Mouse (Mus musculus) liver (tissue): ENCODE measurements around the gene Ppip5k2.
"Not testable (repeated sequence)": the region's sequence is repeated elsewhere in the genome, so short reads cannot be mapped to it uniquely, and the experiment has no call there.

Source experiments
- DNase-seq: peaks from one replicate; pipeline ENCODE4 v3.0.0-alpha.2; 2020; ENCODE audit warnings: mixed read lengths

The Ppip5k2 gene

DNA sequence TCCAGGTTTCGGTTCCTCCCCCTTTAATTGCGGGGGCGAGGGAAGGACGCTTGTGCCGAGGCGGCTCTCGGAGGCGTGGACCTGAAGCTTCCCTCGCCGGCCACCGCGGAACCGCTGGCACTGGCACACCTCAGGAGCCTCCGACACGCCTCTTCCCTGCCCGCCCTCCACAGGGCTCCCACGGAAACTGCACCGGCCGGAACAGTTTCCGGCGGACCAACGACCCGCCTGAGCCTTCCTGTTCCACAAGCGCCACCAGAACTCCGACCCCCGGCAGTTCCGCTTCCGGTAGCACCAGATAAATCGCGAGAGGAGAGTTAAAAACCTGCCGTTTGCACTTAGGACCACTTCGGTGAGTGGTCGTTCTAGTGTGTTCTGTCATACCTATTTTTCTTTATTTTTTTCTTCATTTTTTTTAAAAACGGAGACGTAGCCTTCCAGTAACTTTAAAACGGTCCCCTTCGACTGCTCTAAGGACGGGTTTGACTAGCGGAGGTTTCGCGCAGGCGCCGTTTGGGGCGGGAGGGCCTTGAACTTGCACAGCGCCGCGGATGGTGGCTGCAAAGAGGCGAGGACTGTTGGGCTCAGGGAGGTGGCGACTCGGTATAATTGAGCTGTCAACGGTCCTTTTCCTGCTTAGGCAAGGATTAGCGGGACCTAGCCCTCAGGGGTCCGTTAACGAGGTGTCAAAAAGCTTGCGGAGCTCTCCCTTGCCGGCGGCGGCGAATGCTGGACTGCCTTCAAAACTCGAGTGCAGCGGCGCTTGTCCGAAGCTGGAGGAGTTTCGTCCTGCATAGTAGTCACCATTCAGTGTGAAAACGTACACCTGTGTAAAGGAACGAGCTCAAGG is at the start of gene Ppip5k2, which contains the start of gene Gin1:
Gene Ppip5k2 (minus strand): TSS at position 508 of the 850 bp plus-strand sequence.
Gene Gin1 (plus strand): TSS at position 269 of the 850 bp plus-strand sequence.
- DNase-seq, result peak; percentile 96

DNA sequence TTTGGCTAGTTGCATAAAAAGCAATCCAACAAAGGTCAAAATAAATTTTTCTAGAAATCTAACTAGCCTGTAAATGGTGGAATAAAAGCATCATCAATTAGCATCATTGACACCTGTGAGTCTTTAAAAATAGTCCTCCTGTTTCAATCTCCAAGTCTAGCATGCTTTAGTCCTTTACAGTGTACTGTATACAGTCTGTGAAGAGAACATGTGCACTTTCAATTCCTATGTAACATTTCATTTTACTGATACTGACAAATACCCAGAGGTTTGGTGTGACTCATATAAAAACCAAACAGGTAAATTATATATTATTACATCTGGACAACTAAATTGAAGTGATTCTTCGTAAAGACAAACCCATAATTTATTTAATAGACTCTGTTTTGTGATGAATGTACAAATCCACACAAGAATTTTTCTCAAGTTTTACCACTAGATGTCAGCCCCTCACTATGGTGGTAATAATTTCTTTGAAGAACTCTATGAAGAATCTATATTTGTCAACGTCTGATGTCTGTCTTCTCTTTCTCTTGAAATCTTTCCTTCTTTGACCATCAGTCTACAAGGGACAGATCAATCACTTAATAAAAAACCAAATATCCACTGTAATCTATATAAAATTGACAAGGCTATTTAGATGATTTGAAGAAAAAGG is 39.2 kb upstream of the Ppip5k2 start:
- DNase-seq, result no peak

DNA sequence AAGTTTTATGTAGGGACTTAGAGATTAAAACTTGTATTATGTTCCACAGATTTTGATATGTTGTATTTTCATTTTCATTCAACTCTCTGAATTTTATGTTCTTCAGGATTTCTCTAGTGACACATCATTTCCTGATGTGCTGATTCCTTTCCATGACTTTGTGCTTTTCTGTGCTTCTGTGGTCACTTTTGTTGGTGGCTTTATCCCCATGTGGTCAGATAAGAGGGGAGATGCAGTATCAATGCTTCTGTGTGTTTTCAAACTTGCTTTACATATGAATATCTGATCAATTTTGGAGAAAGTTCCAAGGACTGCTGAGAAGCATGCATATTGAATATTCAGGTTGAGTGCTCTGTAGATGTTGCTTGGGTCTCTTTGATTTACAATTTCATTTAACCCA is 34.3 kb upstream of the Ppip5k2 start:
- DNase-seq, result no peak

DNA sequence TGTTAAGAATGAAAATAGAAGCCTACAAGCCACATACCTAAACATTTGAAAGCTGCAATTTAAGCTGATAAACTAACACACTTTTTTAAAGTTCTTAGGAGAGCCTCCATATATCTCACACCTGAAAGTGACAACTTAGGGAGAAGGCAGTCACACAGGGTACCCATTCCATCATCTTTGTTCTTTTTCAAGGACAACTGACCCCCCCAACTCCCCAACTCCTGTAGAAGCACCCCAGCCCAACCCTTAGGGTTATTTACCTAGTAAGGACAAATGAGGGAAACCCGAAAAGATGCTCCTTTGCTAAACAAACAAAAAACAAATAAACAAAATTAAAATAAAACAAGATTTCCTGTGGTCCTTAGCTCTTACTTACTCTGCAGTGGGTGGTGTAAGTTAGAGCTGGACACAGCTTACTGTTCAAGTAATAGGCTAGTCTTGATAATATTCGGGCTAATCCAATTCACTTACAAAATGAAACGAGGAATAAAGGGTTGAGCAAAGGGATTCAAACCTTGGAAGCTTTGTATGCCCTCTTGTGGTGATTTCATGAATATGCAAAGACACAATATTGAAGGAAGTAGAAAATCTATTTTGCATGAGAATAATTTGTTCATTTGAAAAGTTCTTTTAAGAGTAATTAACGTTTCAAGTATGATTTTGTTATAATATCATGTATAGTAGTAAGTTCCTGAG is 32.1 kb upstream of the Ppip5k2 start:
- no peak for DNase-seq

DNA sequence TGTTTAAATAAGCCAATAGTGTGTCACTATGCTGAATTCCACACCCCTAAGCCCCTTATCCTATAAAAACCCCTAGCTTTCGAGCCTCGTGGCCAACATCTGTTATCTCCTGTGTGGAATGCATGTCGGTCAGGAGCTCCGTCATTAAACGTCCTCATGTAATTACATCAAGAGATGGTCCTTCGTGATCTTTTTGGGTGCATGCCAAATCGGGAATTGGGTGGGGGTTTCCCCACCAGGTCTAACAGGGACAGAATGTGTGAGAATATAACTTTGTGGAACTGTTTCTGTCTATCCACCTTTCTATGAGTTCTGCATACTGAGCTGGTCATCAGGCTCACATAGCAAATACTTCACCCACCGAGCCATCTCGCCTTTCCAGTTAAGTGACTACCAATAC is 25.7 kb upstream of the Ppip5k2 start:
- DNase-seq, result no peak

DNA sequence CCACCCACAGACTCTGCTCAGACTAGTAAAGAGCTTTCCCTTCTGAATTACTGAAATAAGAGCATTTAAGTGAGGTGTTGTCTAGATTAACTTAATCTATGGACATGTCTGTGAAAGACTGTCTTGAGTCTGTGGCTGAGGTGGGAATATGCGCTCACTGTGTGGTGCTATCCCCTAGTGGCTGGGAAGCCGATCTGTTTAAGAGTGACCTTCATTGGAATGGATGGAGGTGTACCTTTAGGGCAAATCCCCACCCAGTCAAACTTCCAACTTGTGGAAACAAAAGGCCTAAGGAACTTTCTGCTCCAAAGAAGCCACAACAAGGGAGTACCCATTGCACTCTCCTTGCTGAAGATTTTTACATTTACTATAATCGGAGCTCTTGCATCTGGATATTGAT is 23.9 kb upstream of the Ppip5k2 start:
- no peak for DNase-seq

DNA sequence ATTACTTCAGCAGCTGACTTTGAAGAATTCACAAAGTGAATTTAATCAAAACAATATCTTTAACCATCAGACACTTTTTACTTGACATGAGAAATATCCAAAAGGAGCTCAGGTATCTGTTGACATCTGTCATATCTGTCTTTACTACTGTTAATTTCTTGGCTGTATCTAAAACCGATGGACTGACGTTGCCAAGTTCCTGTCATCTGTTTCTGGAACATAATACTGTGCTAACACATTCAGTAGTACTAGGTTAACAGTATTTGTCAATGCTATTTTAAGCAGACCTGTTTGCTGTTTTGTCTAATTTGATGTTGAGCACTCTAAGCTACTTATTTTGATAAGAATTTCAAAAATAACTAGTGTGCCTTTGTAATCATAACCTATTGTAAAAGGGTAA is 18.3 kb upstream of the Ppip5k2 start:
- DNase-seq, result no peak

DNA sequence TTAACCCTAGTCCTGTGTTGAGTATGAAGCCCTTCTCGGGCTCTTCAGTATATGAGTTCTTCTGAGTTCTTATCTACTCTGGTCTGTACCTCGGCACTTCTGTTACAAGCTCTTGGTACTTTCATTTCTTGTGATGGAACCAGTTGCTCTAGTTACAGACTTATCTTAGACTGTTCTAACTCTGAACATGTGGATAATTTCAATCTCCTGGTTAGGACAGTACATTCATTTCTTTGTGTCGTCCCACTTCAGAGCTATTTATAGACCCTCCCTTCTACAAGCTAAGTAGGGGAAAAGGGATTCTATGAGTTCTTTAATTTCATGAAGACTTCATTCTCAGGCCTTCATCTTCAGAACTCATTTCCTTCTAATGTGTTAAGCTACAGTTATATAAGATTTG is 17.5 kb upstream of the Ppip5k2 start:
- no peak for DNase-seq

DNA sequence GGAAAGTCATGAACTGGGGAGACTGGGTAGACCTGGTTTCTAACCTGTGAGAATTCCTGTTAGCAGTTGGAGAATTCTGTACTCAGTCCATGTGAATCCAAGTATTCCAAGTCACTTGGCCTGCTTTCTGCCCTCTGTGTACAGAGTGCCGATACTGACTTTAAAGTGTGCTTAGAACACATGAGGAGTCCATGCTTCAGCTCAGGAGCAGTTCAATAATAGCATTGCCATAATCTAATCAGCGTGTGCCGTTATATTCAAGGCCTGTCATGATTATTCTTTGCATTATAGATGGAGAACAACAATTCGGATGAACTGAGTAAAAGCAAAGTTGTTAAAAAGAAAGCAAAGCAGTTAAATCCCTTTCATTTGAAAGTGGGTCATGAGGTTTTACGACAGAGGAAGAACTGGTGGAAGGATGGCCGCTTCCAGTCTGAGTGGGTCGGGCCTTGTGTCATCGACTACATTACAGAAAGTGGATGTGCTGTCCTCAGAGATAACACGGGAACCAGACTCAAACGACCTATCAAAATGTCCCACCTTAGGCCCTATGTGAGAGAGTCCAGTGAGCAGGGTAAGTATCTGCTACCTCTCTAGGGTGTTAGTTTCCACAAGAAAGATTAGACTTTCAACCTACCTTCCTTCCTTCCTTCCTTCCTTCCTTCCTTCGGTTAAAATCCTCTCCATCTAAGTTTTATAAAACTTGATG is 15.6 kb upstream of the Ppip5k2 start:
- peak; percentile 36 for DNase-seq

DNA sequence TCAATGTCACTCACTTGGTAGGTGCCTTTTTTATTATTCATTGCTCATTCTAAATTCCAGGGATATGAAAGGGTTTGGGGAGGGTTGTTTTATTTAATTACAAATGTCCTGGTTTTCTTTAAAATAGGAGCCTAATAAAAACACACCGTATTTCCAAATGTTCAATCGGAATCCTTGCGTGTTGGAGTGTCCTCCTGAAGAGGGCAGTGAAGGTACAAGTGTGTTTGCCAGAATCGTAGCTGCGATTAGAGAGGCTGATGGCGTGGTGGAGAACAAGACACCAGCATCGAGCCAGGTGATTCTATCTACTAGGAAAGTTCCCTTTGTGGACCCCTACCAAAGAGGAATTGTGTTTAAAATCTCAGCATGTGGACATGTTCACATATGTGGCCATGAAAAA is 14.7 kb upstream of the Ppip5k2 start:
- DNase-seq, result no peak

DNA sequence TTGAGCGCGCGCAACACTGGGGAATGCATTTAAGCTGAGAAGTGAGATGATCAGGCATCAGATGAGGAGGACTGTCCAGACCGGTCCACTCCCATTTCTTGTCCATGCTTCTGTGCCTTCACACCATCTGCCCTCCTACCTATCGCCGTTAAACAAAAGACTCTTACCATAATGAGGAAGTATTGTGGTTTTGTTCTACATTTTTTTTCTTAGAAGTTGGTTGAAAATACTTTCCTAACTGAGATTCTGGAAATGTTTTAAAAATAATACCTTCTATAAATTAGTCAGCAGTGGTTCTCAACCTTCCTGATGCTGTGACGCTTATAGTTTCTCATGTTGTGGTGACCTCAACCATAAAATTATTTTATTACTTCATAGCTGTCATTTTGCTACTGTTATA is 11.5 kb upstream of the Ppip5k2 start:
- DNase-seq, result no peak

DNA sequence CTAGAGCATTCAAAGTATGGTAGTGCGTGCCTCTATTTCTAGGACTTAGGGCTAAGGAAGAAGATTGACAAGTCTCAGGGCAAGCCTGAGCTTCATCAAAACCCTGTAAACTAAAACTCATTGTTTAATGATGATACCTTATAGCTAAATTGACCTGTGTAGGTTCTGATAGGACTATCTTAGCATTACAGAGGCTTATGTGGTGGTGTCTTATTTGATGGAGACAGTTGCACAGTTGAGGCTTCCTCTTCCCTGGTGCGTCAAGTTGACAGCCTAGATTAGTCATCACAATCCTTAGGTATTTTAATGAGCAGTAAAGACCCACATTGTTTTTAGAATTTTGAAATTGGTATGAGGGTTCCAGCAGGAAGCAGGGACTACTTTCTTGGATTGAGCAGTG is 3.8 kb upstream of the Ppip5k2 start:
- DNase-seq, result no peak

DNA sequence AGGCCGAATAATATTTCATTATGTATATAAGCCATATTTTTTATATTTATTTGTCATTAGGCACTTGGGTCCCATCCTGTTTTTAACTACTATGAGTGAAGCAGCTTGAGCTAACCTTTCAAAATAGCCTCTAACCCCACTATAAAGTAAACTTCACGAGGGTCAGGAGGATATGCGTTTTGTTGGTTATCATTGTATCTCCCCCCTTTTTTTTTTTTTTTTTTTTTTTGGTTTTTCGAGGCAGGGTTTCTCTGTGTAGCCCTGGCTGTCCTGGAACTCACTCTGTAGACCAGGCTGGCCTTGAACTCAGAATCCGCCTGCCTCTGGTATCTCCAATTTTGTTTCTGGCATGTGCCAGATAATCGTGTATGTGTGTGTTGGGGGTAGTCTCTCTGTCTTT is 3.2 kb upstream of the Ppip5k2 start:
- DNase-seq, result no peak

DNA sequence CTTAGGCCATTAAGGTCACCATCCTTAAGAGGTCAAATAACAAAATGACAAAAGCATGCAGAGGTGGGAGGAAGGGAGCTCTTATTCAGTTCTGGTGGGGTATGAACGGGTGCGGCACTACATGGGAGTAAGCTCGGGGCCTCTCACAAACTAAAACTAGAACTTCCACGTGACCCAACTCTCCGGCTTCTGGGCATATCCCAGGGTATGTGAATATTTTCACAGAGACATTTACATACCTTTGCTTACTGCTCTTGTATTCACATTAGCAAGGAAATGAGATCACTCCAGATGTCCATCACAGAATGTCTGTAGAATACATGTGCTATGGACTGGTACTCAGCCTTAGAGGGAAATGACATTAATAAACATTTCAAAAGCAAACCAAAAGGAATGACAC is 1.5 kb upstream of the Ppip5k2 start:
- no peak for DNase-seq

DNA sequence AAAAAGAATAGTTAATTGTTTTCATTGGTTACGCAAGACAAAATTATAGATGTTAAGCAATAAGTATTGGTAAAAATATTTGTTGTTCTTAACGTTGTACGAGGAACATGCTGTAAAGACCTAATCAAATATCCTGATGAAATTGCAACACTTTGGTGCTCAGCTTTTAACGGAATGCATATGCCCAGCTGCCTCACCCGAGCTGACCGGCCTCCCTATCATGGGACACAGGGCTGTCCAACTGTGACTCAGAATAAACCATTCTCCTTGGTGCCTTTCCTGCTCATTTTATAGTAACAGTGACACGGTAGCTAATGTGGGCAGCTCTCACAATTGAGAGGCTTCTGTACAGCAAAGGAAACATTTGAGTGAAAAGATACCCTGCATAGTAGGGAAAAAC is 907 bp upstream of the Ppip5k2 start:
- peak; percentile 37 for DNase-seq

DNA sequence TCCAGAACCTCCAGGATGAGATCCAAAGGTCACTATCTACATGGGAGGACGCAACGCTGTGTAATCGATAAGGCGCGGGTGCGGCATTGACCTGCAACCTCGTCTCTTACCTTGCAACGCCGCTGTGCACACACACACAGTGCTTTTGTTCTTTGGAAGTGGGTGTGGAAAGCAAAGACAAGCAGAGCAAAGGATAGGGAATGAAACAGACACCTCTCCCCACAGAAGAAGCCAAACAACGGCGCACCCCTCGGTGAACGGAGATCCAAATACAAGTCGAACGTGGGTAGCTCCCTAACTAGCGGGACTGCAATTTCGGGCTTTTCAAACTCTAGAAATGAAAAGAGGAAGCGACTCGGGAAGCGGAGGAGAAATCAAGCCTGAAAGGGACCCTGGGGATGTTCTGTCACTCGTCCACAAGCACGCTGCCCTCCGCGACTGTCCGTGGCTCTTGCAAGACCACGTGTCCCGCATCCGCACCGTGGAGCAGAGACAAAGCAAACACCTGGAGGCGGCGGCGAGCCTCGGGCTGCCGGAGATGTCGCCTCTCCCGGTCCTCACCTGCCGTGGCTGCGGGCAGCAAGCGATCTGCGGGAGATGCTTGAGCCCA is 812 bp downstream of the Ppip5k2 start:
- peak; percentile 66 for DNase-seq

DNA sequence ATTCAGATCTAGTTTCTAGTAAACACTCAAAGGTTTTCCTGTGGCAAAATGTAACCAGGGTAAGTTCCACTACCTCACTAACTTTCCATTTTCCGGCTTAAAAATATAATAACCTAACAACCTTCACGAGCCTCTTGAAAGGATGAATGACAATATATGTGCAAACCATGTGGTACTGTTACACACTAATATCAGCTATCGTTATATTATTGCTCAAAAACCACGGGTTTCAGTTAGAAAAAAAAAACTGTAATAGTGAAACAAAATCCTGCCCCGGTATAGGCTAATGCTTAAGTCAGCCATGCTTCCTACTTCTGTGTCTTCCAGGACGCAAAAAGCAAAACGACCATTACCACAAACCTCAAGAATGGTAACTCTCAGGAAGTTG is 1.3 kb downstream of the Ppip5k2 start:
- no peak for DNase-seq

DNA sequence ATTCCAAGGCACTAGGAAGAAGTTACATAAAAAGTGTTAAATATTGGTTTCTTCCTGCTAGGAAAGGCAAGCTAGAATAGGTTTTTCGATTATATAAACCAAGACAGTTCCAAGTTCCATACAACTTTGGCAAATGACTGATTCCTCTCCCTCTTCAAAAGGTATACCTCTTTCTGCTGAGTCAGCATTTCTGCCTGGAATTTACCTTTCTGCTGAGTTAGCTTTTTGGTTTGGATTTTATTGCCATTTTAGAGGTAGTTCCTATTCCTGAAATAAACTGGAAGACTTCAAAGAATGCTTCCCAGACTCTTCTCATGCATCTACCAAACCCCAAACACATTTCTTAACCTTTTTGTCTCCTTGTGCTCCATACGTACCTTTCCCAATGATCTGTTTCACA is 2.1 kb downstream of the Ppip5k2 start:
- DNase-seq, result no peak

DNA sequence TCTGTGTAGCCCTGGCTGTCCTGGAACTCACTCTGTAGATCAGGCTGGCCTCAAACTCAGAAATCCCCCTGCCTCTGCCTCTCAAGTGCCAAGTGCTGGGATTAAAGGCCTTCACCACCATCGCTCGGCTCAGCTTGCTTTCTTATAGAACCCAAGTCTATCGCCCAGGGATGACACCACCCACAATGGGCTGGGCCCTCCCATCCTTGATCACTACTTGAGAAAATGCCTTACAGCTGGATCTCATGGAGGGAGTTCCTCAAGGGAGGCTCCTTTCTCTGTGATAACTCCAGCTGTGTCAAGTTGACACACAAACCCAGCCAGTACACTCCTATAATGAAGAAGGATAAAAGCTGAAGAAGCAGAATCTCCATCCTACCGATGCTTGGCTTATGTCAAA is 4.5 kb downstream of the Ppip5k2 start:
- DNase-seq, result not testable (repeated sequence)

DNA sequence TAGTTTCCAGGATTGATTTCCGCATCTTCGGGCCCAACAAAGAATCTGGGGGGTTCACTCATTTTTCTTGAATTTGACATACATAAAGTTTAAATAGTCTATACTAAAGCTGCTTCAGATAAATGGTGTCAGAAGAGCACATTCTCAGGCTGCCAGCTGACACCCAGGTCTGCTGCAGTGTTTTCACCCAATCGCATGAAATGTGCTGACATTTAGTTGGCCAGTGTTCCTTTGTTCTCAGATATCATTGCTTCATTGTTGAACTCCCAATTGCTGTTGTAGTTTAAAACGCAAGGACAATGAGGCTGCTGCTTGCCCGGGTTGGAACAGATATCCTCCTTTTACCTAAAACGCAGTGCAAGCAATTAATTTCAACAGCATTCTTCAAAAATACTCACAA is 8.7 kb downstream of the Ppip5k2 start:
- DNase-seq, result no peak

DNA sequence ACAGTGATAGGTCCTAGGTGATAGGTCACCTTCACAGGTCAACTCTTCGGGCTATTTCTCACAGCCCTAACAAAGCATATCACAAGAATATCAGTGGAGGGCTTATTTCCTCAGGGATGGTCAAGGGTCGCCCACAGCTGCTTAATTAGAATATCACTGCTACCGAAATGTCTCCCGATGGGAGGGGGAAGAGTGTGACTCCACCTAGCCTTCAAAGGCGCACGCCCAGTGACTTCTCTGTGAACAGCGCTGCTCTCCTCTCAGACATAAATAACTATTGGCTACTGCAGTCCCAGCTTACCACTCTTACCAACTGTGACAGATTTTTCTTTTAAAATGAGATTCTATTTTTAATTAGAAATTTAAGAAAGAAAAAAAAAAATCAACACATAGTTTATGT is 9.6 kb downstream of the Ppip5k2 start:
- no peak for DNase-seq

DNA sequence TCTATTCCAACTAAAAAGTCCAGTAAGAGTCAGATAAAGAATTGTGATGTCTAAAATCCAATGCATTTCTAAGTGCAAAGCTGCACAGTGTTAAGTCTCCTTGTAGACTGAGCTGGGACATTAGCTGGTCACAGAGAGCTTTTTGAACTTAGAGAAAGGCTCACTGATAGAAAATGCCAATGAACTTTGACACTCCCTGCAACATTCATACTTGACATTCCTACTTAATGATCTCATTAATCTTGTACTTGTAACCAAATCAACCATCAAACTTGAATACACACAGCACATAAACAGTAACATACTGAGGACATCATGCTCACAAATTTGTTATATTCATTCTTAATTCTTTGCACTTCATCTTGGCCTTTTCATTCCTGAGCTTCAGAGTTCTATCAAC is 10.4 kb downstream of the Ppip5k2 start:
- DNase-seq, result no peak

DNA sequence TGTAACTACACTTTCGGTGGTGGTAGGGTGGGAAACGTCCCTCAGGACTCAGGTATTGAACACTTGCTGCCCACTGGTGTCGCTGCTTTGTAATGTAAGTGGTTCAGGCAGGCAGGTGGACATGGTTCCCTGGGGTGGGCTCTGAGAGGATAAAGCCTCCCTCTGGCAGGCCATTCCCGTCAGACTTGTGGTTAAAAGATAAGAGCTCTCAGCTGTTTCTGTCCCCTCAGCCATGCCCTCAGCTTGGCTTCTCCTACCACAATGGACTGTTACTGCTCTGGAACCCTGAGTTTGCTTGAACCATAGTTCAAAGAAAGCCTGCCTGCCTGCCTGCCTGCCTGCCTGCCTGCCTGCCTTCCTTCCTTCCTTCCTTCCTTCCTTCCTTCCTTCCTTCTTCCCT is 15.8 kb downstream of the Ppip5k2 start:
- DNase-seq, result peak; percentile 9
